Mouse (Mus musculus) gastrocnemius, postnatal 25 days (tissue): ENCODE results near the gene Gapvd1. TPM values are rescaled to one million over a fixed set of nuclear protein-coding genes. Genes with fewer than 3 reads are reported as not detected.
"Not testable (repeated sequence)": the region's sequence is repeated elsewhere in the genome, so short reads cannot be mapped to it uniquely, and the experiment has no call there.

Experiments used
- DNase-seq: peaks from one replicate; pipeline ENCODE4 v3.0.0; 2022
- long read RNA-seq, 2 experiments: library from polyadenylated mRNA; stranded (forward); transcript quantifications; one replicate each; pipeline ENCODE4 v2.0.0; 2021
- total RNA-seq, 2 experiments: library from RNA; stranded (reverse); gene quantifications; 1 replicate in 1 of 2; 2 replicates in 1 of 2; pipeline ENCODE4 v1.2.3; 2021

Gene Gapvd1
- total RNA-seq: 10 to 100 TPM; 29.8 to 32.5 TPM
- long read RNA-seq, experiment 1, full-length matches to known transcripts: 1 of 5 reads
- long read RNA-seq, experiment 1, partial matches to known transcripts: 0 of 5 reads
- long read RNA-seq, experiment 1, other reads (novel, unspliced or antisense): 4 of 5 reads
- long read RNA-seq, experiment 2, full-length matches to known transcripts: 1 of 16 reads
- long read RNA-seq, experiment 2, partial matches to known transcripts: 5 of 16 reads
- long read RNA-seq, experiment 2, other reads (novel, unspliced or antisense): 10 of 16 reads

DNA sequence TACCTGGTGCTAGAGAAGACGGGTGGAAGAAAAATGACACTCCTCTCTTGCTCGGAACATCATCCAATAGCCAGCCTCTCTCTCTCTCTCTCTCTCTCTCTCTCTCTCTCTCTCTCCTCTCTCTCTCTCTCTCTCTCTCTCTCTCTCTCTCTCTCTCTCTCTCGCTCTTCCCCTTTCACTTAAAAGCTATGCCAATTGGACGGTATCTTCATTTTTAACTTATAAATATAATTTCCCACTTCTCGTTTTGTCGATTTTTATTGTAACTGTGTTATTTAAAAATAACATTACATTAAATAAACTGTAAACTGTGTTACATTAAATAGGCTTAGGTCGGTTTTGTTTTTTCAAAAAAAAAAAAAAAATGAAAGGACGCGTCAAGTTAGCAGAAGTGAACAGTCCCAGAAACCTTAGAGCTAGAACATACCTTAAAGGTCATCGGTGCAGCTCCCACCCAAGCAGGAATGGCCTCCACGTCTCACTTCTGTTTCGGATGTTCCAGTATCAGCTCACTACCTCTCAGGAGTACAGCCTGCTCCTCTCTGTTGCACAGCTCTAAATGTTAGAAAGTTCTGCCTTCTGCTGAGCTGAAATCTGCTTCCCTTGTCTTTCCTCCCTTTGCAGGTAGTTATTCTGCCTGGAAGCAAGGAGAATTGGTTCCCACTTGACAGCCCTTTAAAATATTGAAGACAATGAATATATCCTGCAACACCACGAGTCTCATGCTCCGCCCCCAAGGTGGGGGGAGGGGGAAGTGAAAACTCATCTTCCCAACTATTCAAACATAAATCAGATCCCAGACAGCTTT is at the start of gene Gapvd1:
Gene Gapvd1 (minus strand): TSS at position 682 of the 808 bp plus-strand sequence.
- DNase-seq: no peak

DNA sequence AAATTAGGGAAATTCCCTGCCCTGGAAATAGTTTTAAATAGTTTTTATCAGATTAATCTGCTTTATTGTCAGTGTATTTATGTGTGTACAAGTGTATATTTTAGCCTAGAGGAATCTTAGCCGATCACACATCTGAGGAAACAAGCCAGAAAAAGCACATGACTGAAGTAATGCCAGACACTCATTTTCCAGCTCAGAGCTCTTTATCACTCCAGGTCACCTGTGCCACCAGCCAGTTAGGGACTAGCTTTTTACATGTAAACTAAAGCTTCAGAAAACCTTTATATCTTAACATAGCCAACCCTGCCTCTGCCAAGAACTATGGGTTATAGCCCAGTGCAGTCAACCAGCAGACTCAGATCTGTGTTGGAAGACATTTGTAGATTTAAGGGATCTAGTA is 49.8 kb upstream of the Gapvd1 start:
- DNase-seq: no peak

DNA sequence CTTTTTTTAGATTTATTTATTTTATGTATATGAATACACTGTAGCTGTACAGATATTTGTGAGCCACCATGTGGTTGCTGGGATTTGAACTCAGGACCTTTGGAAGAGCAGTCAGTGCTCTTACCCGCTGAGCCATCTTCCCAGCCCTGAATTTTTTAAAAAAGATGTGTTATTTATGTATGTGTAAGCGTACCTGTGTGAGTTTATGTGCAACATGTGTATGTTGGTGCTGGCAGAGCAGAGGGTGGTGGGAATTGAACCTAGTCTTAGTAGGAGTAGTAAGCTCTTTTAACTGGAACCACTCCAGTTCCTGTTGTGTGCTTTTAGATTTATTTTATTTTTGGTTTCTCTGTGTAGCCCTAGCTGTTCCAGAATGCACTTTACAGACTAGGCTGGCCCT is 49.1 kb upstream of the Gapvd1 start:
- DNase-seq: no peak

DNA sequence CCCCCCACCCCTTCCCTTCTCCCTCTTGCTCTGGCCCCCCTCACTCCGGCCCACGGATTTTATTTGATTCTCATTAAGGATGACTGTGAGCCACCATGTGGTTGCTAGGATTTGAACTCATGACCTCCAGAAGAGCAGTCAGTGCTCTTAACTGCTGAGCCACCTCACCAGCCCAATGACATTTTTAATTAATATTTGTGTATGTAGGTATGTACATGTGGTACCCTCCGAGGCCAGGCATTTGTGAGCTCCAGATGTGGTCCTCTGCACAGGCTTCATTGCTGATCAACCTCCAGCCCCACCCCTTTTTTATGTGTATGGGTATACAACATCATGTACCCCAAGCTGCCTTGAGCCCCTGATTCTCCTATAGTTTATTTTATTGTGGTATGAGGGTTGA is 48.7 kb upstream of the Gapvd1 start:
- DNase-seq: no peak

DNA sequence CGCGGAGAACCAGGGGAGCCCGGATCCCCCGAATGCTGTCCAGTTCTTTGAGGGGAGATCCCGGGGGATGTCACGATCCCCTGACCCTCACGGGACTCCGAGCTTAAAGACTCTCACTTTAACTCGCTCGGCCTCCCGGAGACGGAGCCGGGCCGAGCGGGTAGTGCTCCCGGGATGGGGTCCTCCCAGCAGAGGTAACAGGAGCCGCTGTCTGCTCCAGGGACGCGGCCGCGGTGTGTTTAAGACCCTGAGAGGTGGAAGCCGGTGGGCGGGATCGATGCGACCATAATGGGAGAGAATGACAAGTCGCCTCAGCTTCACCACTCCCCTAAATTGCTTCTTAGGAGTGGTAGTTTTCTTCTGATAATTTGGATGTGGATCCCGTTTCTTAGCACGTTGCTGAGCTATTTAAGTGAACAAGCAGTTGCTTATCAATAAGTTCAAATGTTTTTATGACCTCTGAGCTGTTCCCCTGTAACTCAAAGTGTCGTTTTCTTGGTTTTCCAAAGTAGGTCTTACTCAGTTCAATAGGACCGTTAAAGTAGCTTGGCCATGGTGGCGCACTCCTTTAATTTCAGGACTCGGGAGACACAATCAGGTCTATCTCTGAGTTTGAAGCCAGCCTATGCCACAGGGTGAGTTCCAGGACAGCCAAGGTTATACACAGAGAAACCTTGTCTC is 47.7 kb upstream of the Gapvd1 start:
- DNase-seq: not testable (repeated sequence)

DNA sequence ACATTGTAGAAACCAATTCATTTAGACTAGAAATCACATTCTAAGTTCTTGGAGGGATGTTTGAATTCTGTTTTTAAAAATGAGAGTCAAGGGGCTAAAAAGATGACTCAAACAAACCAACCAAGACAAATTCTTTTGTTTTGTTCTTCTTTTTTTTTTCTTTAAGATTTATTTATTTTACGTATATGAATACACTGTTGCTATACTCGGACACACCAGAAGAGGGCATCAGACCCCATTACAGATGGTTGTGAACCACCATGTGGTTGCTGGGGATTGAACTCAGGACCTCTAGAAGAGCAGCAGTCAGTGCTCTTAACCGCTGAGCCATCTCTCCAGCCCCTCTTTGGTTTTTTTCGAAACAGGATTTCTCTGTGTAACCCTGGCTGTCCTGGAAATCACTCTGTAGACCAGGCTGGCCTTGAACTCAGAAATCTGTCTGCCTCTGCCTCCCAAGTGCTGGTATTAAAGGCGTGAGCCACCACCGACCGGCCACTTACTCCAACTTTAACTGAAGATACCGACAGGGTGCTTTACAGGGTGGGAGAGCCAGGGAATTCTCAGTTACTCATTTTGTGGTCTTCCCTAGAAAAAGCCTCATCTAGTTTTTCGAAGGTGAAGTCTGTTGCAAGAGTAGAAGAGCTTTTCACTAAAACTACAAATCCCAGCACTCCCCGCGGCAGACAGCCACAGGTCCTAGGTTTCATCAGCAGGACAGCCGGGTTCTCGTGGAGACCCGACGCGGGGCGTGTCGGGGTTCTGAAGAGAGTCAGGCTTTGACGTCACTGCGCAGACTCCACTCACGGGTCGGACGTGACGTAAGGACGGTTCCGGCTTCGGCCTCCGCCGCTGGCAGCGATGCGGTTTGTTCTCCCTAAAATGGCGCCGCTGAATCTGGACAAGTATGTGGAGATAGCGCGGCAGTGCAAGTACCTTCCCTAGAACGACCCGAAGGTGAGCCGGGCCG is 46.8 kb upstream of the Gapvd1 start:
- DNase-seq: peak; percentile 97

DNA sequence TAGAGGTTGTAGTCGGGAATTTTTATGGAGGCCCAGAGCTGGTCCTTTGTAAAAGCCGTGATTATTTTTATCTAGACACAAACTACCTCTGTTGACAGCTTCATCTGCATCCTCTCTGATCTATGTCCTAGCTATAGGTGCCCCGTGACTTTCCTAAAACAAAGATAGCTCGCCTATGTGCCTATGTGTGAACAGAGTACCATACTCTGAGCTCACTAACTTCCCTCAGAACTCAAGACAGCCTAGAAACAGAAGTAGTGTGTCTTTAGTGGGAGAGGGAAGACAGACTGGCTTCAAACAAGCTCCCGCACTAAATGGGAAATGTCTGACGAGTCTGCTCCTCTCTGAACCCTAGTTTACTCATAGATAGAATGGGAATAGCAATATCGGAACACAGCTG is 45.3 kb upstream of the Gapvd1 start:
- DNase-seq: no peak

DNA sequence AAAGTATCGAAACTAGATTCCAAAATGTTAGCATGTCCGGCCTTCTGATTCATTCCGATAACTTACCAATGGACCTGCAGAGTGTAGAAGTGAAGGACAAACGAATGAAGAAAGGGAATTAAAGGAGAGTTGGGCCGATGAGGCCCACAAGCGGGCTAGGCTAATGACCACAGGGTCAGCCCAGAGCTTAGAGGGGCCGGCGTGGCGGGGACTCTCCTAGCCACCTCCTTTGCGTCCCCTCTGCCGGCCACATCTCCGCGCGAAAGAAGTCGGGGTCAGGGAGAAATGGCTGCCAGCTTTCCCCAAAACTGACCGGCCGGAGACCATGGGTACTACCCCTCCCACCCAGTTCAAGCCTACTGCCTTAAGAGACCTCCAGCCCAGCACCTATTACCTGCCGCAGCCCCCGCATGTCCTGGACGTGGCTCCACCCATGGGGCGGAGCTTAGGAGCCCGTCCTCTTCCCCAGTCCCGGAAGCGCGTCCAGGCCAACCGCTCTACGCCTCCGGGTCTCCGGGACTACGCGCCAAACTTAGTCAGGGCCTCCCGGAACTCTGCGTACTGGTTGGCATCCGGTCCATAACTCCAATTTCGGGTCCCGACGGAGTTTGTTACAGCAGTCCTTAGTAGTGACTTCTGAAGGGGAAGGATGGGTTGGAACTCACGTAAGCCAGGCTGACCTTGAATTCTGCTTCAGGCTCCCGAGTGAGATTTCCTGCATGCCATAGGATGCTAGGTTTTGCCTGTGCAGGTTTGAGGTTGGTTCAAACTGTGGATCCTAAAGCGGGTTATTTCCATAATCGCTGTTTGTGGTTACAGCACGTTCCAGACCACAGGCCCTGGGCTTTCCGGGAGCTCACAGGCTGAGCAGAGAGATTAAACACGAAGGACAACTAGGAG is 44.6 kb upstream of the Gapvd1 start, which contains the start of gene Rabepk:
Gene Rabepk (minus strand): TSS at position 556 of the 900 bp plus-strand sequence.
- DNase-seq: peak; percentile 84

DNA sequence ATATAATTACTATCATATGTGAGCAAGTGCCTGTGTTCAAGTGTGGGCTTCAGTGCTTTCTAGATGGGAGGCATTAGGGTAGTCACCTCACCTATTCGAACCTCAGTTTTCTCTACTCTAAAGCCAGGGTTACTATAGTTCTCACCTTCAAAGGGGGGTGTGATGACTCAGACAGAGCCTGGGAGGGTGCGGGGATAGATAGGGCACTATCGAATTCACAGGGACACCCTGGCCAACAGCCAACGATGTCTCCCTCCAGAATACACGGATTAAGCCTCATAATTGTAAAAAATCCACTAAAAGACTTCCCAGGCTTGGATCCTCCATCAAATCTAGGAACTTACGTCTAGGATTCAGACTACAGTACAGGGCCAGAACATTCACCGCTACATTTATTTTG is 40.4 kb upstream of the Gapvd1 start:
- no peak for DNase-seq

DNA sequence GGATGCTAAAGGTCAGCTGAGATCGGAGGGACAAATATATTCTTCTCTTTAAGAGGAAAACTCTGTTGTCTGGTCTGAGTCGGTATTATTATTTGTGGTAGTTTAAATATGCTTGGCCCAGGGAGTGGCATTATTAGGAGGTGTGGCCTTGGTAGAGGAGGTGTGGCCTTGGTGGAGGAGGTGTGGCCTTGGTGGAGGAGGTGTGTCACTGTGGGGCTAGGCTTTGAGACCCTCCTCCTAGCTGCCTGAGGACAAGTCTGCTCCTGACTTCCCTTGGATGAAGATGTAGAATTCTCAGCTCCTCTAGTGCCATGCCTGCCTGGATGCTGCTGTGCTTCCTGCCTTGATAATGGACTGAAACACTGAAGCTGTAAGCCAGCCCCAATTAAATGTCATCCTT is 39.5 kb upstream of the Gapvd1 start:
- no peak for DNase-seq

DNA sequence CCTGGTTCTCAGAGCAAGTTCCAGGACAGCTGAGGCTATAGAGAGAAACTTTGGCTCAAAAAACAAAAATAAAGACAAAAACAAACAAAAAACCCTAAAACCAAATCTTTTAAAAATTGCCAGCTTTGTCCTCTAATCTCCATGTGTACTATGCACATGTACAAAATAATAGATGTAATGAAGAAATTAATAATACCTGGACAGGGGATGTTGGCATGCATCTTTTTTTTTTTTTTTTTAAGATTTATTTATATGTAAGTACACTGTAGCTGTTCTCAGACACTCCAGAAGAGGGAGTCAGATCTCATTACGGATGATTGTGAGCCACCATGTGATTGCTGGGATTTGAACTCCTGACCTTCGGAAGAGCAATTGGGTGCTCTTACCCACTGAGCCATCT is 37.5 kb upstream of the Gapvd1 start:
- not testable (repeated sequence) for DNase-seq

DNA sequence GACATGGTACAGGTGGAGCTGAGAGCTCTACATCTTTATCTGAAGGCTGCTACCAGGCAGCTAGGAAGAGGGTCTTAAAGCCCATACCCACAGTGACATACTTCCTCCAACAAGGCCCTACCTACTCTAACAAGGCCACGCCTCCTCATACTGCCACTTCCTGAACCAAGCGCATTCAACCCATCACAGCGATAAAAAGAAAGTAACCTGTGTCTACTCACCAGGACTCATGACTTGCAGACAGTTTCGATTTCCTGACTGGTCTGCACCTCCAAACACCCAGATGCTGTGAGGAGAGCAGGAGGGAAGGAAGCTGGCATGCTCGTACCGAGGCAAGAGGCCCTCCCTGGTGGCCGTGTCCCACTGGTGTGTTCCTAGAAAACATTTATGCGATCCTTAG is 35.2 kb upstream of the Gapvd1 start:
- DNase-seq: no peak

DNA sequence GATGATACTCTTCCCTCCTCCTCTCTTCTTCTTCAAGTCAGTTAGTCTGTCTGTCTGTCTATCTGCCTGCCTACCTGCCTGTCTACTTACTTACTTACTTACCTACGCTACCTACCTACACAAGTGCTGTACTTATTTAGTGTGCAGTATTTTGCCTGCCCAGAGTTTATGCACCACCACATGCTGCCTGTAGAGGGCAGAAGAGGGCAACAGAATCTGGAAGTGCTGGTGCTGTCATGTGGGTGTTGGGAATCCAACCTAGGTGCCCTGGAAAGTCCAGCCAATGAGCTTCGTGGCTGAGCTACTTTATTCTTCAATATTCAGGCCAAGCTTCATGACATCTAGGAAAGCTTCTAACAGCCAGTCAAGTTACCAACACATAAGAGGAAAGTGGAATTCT is 29.1 kb upstream of the Gapvd1 start:
- no peak for DNase-seq

DNA sequence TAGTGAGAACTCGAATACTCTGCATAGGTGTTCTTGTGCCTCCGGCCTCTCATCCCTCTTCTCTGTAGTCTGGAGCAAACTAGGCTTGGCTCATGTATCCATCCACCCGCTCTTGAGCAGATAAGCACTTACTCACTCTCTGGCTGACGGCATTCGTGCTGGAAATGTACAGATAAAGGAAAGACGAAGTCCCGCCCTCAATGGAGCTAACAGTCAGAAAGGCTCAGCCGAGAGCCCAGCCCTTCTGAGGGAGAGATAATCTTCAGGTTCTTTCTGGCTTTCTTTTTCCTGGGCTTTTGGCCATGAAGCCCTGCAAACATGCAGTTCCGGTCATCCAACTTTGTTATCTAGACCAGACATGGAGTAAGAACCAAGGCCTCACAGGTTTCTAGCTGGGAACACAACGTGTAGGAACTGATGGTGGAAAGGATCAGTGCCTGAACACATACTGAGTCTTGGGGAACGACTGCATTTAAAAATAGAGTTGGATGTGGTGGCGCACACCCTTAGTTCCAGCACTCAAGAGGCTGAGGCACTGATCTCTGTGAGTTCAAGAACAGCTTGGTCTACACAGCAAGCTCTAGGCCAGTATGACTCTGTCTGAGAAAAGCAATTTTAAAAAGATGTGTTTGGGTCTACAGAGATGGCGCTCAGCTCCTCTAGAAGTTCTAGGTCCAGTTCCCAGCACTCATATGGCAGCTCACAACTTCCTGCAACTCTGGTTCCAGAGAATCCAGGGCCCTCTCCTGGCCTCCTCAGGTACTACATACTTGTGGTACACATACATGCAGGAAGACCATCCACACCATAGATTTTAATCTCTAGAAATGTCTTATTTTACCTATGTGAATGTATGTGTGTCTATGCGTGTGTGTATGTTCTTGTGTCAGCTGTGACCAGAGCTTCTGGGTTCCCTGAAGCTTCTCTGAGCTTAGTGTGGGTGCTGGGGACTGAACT is 28.3 kb upstream of the Gapvd1 start:
- DNase-seq: no peak

DNA sequence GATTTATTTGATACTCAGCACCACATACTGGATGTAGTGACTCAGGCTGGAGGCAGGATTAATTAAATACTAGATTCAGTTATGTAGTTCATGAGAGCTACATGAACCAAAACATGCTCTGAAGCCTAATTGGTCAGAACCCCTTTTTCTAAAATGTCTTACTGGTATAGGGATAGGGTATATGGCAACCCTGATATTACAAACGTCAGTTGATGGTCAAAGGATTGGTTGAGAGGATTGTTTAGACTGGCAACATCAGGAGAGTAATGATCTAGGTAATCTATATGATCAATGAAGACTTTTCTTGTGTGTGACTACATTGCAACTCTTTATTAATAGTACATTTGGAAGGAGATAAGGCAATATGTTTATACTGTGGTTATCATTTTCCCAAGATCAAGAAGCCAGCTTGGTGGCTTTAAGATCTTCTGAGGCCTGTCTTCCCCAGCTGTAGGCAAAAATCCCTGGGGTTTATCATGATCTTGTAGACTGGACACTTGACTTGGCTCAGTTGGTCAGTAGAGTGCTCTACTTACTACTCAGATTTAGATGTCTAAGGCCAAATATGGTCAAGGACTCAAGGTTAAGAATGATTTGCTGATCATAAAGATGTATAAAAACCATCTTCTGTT is 22.3 kb upstream of the Gapvd1 start:
- no peak for DNase-seq

DNA sequence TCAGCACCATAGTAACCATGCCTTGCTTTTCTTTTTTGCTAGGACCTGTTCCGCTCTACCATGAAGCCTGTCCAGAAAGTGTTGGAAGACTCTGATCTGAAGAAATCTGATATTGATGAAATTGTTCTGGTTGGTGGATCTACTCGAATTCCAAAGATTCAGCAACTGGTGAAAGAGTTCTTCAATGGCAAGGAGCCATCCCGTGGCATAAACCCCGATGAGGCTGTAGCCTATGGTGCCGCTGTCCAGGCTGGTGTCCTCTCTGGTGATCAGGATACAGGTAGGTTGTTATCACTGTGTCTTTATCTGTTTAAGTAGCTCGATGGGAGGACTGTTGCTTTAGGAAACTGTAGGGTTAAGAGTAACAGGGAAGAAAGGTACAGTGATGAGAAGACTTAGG is 19.5 kb upstream of the Gapvd1 start:
- no peak for DNase-seq

DNA sequence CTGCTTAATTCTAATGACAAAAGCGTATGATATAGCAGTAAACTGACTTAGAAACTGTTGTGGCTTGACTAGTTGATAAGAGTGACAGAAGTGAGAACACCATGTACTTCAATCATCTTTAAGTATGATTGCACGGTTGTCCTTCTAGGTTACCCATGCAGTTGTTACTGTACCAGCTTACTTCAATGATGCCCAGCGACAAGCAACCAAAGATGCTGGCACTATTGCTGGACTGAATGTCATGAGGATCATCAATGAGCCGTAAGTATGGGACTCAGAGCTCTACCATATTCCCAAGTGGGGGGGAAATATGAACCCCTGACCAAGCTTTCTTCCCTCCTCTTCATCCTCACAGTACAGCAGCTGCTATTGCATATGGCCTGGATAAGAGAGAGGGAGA is 18.6 kb upstream of the Gapvd1 start:
- no peak for DNase-seq

DNA sequence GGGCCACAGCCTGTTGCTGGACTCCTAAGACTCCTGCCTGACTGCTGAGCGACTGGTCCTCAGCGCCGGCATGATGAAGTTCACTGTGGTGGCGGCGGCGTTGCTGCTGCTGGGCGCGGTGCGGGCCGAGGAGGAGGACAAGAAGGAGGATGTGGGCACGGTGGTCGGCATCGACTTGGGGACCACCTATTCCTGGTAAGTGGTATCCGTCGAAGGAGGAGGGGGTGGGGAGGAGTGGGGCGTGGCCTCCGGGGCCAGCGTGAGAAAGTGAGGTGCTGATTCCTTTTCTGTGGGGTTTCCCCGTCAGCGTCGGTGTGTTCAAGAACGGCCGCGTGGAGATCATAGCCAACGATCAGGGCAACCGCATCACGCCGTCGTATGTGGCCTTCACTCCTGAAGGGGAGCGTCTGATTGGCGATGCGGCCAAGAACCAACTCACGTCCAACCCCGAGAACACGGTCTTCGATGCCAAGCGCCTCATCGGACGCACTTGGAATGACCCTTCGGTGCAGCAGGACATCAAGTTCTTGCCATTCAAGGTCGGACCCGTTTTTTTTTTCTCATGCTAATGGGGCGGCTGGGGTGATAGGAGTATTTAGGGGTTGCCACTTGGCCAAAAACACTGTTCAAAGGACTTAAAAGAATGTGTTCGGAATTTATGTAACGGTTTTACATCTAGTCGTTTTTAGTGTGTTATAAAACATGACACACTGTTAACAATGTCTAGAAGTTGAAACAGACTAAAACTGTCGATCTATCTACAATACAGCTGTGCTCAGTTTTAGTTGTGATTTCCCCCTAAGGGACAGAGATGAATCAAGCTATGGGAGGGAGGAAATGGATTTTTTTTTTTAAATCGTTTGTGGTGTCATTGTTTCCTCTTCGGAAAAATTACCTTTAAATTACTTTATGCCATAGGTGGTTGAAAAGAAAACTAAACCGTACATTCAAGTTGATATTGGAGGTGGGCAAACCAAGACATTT is 17.5 kb upstream of the Gapvd1 start:
- DNase-seq: peak; percentile 46
